Mouse (Mus musculus) adipocyte (in vitro differentiated cells): Measurements from ENCODE around the gene Lrrc8d.

Experiments used
- DNase-seq: peaks from one replicate; pipeline ENCODE4 v3.0.0-alpha.2; 2016; ENCODE audit warnings: low spot score

Gene Lrrc8d

DNA sequence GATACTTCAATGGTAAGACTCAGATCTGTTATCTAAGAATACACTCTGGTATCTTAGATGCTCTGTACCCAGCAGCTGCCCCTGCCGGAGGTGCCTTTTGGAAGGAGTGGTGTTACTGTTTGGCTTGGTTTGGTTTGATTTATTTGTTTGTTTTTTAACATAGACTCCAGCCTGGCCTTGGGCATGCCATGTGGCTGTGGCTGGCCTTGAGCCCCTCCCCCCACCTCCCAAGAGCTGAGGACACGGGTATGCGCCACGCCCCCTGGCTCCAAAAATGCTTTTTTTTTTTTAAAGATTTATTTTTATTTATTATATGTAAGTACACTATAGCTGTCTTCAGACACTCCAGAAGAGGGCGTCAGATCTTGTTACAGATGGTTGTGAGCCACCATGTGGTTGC, 65.6 kb downstream of the Lrrc8d start:
- DNase-seq = no peak

DNA sequence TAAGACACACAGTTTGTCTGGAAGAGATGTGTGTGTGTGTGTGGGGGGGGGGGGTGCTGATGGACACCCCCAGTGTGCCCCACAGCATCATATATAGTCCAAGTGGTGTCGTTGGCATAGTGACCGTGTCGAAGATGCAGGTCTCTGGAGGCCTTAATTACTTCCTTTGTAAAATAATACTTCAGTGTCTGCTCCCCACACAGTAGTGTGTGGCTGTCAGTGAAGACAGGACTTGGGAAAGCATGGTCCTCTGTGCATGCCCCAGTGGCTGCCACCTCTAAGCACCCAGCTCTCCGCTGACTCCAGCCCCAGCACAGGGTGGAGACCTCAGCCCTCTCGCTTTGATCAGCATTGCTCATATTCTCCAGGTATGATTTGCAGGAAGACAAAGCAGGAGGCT, 76.6 kb downstream of the Lrrc8d start:
- DNase-seq = no peak

DNA sequence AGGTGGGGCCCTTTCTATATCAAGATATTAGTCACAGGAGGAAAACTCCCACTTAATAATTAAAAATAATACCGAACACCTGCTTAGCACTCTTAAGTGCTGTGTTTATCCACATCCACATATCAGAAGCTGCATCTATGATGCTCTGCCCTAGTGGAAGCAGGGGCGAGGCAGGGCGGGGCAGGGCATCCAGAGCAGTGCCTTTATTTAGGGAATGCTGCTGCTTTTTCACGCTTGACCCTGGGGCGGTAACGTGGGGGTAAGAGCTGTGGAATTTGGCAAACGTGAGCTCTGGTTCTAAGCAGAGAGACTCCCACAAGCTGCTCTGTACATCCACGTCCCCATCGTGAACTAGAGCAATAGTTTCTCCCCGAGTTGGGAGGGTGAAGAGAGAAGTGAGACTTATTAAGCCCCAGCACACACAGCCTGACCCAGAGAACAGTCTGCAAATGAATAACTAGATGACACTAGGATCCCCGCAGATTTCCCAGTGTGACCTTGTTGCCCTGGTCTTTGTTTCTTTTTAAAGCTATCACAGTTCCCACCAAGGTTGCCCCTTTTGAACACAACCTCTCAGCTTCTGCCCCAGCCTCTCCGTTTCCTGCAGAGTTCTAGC, 77.3 kb downstream of the Lrrc8d start:
- no peak for DNase-seq

DNA sequence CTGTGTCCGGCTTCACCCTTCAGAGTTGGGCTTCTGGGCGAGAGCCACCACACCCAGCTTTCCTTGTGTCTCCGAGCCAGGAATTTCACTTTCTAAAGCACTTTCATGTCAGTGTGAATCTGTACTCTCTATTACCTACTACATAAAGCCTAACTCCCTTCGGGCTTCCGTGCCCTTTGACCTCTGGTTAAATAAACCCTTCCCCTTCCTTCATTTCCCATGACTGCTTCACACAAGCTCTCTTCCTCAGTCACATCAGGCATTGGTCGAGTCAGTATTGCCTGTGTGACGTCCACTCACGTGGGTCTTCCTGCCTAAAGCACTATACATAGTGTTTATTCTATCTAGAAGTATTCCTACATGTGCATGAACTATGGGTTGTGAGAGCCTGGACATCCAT, 77.9 kb downstream of the Lrrc8d start:
- DNase-seq = no peak

DNA sequence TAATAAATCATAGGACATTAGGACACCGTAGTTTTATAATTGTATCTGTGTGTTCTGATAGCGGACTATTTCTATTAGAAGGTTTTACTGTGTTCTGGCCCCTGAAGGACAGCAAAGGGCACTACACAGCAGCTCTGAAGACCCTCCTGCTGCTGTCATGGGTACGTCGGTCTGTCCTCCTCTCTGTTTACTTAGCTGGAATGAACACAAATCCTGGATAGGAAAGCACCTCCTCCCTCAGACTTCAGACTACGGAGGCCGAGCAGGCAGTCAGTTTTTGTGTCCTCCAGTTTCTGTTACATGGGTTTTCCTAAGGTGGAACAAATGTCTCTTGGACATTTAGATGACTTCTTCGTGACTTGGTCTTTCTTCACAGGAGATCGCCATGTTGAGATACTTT, 78.4 kb downstream of the Lrrc8d start:
- no peak for DNase-seq

DNA sequence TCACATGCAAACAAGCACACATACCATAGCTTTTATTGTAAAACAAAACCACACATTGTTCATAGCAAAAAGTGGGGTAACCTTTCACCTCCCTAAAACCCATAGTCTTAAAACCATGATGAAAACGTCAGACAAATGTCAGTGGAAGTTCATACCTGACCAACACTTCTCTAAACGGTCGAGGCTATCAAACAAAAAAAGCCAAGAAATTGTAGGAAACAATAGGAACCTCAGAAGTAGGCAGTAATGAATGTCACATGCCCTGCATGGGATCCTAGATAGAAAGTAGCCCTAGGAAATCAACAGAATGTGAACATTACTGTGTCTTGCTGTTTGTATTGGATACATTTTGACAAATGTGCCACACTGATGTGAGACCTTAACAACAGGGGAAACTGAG, 79.0 kb downstream of the Lrrc8d start:
- DNase-seq = no peak

DNA sequence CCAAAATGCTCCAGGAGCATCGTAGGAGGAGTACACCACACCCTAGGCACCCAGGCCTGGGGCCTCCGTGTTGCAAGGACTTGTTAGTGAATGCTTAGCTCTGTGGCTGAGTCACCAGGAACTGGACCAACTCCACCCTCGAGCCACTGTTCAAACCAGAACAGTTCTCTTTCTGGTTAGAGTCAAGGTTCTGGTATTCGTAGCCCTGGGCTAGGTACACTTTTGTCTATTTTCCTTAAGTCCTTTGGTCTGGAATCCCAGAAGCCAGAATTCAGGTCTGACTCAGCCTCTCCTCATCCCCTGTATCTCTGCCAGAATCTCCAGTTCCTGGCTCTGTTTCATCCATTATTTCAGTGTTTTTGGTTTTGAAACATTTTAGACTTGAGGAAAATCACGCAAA, 79.6 kb downstream of the Lrrc8d start:
- peak; percentile 64 for DNase-seq

DNA sequence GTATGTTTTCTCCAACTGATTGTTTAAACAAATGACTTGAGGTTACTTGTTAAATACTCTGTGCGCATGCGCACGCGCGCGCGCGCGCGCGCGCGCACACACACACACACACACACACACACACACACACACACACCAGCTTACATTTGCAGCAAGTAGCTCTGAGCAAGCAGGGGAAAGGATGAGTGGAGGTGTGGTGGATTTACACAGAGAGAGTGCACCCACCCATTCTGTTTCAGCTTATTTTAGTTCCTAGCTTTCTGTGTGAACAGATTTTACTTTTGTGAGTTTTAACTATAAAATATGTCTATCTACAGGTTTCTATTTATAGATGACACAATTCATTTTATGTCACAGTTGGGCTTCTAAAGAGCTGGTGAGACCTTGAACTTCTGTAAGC, 84.1 kb downstream of the Lrrc8d start:
- DNase-seq = no peak

DNA sequence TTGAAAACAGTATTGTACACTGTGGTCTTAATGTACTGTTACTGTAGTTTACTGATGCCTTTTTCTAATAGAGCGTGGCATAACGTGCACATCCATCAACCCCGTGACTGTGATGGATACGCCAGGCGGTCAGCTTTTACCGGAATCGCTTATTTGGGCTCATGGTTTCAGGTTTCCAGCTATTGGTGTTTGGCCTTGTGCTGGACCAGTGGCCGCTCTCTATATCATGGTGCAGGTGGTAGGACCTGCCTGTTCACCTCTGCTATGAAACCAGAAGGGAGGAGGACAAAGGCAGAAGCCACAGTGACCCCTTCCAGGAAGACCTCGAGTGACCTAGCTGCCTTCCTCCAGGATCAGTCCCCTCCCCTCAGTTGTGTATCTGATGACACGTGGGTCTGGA, 85.0 kb downstream of the Lrrc8d start:
- DNase-seq = no peak

DNA sequence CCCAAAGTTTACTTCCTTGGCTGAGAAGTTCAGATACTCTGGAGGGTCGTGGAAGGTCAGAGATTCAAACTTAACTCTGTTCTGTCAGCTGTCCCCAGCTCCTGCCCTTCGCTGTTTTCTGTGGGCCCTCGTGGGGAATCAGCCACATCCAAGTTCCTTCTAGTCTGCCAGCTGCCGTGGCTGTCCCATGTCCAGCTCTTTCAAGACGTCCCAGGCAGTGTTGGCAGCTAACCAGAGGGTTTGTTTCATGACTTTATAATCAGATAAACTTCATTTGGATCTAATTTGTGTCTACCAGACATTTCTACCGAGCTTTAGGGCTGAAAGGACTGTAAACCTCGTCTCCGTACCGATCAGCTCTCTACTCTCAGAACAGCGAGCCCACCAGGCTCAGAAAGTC, 87.8 kb downstream of the Lrrc8d start:
- DNase-seq = peak; percentile 68

DNA sequence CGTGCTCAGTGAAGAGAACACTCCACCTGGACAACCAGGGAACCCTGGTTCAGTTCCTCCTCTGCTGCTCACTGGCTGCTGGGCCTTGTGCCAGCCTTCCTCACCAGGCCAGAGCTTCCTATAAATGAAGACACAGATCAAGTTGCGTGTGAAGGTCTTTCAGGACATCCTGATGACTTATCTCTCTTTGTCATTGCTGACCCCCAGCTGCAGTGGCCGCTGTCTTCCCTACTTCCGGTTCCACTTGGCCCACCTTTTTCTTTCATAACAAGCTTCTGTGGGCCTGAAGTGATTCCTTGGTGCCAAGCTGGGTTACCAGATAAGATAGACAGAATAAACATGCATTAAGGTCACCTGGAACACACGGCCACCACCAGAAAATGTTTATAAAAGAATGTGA, 90.0 kb downstream of the Lrrc8d start:
- DNase-seq = no peak

DNA sequence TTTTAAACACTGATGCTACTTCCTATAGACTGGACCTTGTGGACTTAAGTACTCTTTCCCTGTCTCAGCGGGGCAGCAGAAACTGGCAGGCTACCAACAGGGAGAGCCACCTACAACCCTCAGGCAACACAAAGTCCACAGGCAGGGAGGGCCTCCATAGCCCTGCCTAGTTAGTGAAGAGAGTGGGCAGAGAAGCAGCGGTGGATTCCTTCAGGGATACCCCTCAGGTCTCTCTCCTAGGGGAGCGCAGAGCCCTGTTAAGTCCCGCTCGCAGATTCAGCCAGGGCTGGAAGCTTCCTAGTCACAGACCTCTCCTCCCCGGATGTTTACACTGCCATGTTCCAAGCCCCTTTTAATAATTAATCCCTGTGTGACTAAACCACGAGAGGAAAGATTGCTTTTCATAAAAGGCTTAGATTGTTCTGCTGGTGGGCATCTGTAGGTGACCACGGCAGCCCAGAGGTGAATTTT, 92.6 kb downstream of the Lrrc8d start:
- no peak for DNase-seq

DNA sequence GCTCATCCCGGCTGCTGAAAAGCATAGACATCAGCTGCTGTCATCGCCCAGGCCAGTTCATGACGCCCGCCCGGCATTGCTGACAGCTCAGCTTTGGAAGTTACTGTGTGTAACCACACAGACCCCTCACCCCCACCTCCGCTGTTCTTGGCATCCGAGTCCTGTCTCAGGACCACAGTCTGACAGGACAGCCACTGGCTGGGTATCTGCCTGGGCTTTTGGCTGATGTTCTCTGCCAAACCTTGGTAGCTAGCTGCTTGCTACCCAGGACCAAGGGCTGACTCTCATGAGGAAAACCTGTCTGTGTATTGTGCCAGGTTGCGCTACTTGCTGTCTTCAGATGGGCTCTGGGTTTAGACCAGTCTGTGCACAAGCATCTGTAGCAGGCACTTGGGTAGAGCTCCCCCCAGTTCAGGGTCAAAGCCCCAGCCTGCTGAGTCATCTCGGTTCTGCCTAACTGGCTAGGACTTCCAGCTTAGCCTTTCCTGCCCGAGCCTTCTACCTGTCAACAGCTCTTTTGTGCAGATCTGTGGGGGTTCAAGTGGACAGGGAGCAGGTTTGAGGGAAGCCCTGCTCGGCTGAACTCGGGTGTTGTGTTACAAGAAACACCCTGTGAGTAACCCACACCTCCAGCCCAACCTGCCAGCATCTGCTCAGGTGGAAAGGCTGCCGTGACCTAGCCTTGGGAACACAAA, 93.2 kb downstream of the Lrrc8d start:
- DNase-seq = peak; percentile 40

DNA sequence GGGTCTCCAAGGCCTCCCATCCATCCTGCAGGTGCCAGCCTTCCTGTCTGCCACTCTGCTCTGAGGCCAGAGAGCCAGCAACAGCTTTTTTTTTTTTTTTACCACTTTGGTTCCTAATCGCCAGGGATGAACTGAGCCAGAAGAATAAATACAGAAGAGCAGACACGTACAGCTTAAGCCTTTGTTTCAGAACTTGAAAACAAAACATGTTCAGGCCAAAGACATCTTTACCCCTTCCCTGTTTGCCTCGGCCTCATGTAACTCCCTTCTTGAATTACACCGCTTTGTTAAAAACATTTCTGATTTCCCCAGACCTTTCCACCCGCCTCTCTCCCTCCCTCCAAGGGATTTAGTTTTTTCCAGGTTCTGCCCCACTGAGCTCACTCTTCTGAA, 93.8 kb downstream of the Lrrc8d start:
- DNase-seq = no peak

DNA sequence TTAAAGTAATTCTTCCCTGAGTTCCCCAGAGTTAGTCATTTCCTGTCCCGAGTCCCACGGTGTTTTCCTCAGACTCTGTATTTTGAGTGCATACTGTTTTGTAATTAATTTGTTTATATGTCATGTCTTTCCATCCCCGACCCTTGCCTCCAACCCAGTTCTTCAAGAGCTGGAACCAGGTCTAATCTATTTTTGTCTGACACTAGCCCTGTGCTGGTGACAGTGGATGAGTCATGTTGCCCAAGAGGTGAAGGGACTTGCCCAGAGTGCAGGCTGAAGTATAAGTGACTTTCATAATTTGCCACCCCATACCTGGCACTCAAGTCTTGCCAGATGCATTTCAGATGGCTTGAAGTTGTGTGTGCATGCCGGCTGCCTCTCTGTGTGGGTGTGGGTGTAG, 98.7 kb downstream of the Lrrc8d start:
- peak; percentile 63 for DNase-seq

DNA sequence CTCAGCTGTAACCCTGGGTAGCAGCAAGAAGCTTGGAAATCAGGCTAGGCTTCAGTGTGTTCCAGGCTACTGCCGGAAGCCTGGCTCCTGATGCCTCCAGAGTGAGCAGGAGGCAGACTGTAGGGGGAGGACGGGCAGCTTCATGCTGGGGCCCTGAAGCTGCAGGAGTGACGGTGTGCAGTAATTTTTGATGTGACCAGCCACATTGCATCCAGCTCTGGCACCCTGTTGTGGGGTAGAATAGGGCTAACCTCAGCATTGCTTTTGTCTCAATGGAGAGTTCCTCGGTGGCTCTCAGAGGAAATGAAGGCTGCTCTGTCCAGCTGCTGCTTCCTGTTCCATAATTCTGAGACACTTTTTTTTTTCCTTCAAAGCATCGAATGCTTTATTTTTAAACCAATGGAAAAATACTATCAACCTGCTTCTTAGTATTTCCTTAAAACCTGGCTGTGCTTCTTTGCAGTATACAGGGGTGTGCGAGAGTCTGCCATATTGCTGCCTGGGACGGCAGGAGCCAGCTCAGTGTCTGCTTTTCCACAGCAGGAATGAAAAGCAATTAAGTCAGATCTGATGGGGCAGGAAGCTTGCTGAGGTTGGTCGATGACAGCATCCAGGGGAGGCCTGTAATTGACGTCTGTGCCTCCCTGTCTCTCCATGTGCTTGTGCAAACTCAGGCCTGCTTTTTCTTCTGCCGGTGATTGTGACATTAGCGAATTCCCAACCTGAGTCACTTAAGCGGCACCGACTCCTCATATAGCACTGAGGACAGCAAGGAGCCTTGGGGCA, 100.3 kb downstream of the Lrrc8d start:
- DNase-seq = no peak

DNA sequence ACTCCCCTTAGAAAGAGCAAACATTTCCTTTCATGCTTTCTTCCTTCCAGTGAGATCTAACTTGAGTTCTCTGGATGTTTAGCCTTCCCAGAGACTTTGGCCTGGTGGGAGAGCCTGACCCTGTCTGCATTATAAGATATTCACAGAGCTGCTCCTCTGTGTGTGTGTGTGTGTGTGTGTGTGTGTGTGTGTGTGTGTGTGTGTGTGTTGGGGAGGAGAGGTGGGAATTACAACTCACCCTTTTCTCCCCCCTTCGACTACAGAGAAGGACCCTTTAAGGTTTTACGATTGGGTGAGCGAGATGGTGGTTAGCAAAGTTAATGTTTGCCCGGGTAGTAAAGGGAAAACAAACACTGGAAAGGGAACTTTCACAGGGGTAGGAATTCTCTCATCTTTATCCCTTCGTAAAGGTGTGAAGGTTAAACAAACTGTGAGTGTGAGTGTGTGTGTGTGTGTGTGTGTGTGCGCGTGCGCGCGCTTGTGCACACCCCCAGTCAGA, 101.3 kb downstream of the Lrrc8d start:
- no peak for DNase-seq

DNA sequence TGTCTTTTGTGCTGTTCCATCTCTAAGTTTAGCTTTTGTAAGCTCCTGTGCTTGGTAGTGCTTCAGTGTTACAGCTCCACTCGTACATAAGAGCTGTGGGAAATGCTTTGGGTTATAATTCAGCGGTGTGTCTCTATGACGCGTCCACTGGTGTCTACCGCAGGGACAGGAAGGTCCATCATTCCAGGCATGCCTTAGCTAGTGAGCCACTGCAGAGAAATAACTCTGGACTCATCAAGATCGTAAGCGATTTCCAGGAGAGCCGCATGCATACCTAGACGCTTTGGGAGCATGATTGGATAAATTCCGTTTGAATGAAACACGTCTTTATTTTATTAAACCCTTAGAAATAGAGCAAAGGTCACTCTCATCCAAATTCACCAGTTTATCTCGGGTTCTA, 106.2 kb downstream of the Lrrc8d start:
- DNase-seq = no peak

DNA sequence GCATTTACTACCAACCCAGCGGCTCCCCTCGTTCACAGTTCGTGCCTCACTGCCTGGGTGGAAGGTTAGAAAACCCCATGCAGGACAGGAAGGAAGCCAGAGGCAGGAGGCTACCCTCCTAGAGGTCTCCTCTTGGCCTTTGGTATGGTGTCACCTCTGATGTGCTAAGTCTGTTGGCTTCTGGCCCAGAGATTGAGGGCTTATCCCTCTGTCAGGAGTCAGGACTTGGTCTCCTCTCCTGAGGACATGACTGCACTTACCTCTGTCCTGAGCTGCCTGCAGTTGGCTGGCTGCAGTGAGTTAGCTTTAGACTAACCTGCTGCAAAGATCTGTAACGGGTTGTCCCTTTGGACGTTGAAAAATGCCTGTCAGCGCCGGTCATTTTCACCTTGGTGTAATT, 107.7 kb downstream of the Lrrc8d start:
- DNase-seq = no peak

DNA sequence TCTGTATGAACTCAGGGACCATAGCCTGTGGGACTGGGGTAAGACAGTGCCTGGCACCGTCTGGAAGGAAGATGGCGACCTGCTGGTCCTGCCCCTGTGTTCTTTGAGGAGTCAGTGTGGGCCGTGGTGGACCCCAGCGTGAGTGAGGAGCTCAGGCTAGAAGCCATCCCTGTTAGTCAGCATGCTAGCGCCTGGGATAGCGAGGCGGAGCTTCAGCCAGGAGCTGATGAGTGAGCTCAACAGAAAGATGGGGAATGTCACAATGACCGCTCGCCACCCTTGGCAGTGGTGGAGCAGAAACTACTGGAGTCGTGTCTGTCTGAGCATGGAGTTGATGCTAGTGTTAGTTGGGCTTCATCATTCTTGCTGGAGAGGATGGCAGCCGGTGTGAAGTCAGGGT, 109.3 kb downstream of the Lrrc8d start:
- no peak for DNase-seq

DNA sequence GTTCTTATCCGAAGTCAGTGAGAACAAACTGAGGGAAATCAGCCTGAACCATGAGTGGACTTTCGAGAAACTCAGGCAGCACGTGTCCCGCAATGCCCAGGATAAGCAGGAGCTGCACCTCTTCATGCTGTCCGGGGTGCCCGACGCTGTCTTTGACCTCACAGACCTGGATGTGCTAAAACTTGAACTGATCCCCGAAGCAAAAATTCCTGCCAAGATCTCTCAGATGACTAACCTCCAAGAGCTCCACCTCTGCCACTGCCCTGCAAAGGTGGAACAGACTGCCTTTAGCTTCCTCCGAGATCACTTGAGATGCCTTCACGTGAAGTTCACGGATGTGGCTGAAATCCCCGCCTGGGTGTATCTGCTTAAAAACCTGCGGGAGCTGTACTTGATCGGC, 113.3 kb downstream of the Lrrc8d start:
- no peak for DNase-seq

DNA sequence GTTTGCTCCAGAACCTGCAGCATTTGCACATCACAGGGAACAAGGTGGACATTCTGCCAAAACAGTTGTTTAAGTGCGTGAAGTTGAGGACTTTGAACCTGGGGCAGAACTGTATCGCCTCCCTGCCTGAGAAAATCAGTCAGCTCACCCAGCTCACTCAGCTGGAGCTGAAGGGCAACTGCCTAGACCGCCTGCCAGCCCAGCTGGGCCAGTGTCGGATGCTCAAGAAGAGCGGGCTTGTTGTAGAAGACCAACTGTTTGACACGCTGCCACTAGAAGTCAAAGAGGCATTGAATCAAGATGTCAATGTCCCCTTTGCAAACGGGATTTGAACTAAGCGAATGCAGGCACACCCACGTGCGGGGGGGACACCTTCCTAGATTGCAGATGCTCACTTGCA, 114.2 kb downstream of the Lrrc8d start:
- no peak for DNase-seq

DNA sequence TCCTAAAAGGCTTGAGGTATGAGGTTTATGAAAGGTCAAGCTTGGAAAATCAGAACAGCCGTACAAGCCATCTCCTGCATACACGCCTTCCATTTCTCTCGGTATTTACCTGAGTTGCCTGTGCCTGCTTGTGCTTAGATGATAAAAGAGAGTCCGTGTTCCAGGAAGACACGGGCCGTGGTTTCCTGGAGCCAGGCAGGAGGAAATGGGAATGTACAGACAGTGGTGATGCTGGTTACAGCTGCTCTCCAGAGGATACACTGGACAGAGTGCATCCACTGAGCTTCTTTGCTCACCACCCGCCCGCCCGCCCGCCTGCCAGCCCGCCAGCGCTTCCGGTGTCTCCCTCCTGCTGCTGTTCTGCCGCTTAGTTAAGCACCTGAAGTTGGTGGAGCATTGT, 116.3 kb downstream of the Lrrc8d start:
- no peak for DNase-seq
